Mouse (Mus musculus) testis, adult 2 months (tissue): ENCODE data around the gene Rnf38. TPM values are rescaled to one million over a fixed set of nuclear protein-coding genes. Genes with fewer than 3 reads are reported as not detected.

Experiments
- H3K27ac ChIP-seq: fragments of 200-500 bp; 2 replicates; pipeline ENCODE4 v1.5.1; 2012; ENCODE audit warnings: low read depth, low read length; ENCODE audit not compliant: control insufficient read depth, insufficient read depth
- H3K27me3 ChIP-seq: fragments of 200-500 bp; 2 replicates; pipeline ENCODE4 v1.6.1; 2012; ENCODE audit warnings: mild to moderate bottlenecking, low read length, moderate library complexity; ENCODE audit not compliant: control insufficient read depth, insufficient read depth
- H3K36me3 ChIP-seq: fragments of 200-500 bp; 2 replicates; pipeline ENCODE4 v1.6.1; 2012; ENCODE audit warnings: mild to moderate bottlenecking, low read length; ENCODE audit not compliant: control insufficient read depth, insufficient read depth
- H3K4me1 ChIP-seq: fragments of 200-500 bp; 2 replicates; pipeline ENCODE4 v1.6.1; 2012; ENCODE audit warnings: low read length; ENCODE audit not compliant: control insufficient read depth, insufficient read depth
- H3K4me3 ChIP-seq: fragments of 200-500 bp; 2 replicates; pipeline ENCODE4 v1.5.1; 2012; ENCODE audit warnings: low read depth, mild to moderate bottlenecking, low read length, moderate library complexity, mixed read lengths; ENCODE audit not compliant: control insufficient read depth
- CTCF ChIP-seq: fragments of 200-500 bp; IDR thresholded peaks from 2 replicates; pipeline ENCODE4 v1.5.1; 2012; ENCODE audit warnings: low read depth, mild to moderate bottlenecking, inconsistent platforms, low read length, moderate library complexity; ENCODE audit not compliant: control insufficient read depth, insufficient read depth, insufficient replicate concordance
- POLR2A ChIP-seq: fragments of 200-500 bp; IDR thresholded peaks from 2 replicates; pipeline ENCODE4 v1.6.1; 2012; ENCODE audit warnings: low read depth, mild to moderate bottlenecking, inconsistent platforms, low read length, moderate library complexity; ENCODE audit not compliant: control insufficient read depth
- polyA plus RNA-seq: library from polyadenylated mRNA; depleted of rRNA; stranded (reverse); fragments of >200 nt; gene quantifications from 2 replicates; pipeline ENCODE4 v1.2.3, GENCODE M21; 2012

Rnf38 gene
- polyA plus RNA-seq, 1 experiment = 1,812 TPM

GRCm38 (mm10) chr4:44223444-44223843 lies 10.1 kb downstream of the Rnf38 start:
- Histone ChIP-seq H3K4me1 (peaks cover 3% of the 10 kb centered on the region; the same call in 1 of the 2 replicates), H3K27ac (no peak overlapping the region), H3K27me3 (no peaks in the 10 kb centered on the region), H3K36me3 (no peaks in the 10 kb centered on the region), H3K4me3 (no peak overlapping the region)
- TF ChIP-seq CTCF (no peak), POLR2A (no peak)

DNA sequence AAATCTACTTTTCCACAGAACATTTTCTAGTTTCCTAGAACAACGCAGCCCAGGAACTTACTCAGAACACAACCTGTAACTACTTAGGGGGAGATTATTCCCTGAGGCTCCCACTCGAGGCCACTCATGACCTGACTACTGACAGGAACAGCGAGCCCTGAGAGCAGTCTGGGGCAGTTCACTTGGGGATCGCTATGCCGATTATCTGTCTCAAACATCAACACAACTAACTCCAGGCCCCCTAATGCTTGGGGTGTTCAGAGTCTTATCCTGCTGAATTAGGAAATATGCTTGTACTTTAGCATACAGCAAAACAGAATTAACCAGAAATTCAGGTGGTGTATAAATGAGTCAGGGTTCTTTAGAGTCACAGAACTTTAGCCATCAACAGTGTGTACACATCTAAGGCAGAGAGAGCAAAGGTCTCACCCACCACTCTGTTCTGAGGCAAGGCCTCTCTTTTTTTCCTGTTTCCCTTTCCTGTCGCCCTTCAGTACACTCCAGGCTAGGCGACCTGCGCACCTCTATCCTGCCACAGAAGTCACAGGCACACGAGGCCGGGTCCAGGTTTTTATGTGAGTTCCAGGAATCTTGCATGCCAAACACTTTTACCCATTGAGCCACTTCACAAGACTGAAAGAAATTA lies 16.7 kb downstream of the Rnf38 start:
- Histone ChIP-seq H3K27me3 (no peaks in the 10 kb centered on the region), H3K27ac (no peak overlapping the region), H3K4me3 (no peak overlapping the region), H3K4me1 (no peaks in the 10 kb centered on the region; the same call in 1 of the 2 replicates), H3K36me3 (no peaks in the 10 kb centered on the region)
- TF ChIP-seq CTCF (no peak), POLR2A (no peak)

DNA sequence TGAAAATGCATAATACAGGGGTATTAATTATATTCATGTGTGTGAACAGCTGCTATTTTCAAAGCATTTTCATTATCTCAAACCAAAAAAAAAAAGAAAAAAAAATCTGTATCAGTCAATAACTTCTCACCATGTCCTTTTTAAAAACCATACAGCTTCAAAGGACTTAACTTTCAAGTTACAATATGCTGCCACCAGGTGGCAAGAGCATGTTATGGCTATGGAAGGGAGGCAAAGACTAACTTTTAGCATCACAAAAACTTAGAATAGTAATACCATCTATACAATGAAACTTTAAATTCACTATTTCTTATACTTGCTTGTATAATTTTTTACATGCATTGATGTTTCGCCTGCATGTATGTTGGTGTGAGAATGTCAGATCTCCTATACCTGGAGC lies 33.6 kb downstream of the Rnf38 start:
- no peaks in the 10 kb centered on the region for H3K4me1 ChIP-seq
- TF ChIP-seq POLR2A = no peak
- H3K36me3 ChIP-seq = no peaks in the 10 kb centered on the region
- H3K27ac ChIP-seq = no peak overlapping the region
- no peak overlapping the region for H3K4me3 ChIP-seq
- no peaks in the 10 kb centered on the region for H3K27me3 ChIP-seq

DNA sequence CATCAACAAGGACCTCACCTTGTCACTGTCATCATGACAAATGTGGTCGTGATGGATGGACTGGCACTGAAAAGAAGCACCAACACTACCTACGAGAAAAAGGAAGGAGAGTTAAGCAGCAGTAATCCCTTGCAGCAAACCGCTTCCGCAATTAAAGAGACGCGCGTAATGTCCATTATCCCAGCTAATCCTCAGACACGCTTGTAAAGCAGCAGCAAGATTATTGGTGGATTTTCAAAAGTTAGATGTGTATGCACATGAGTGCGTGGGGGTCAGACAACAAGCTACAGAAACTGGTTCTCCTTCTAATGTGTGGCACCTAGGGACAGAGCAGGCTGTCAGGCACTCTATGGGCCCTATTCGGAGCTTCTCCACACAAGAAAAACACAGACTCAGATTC lies 46.2 kb downstream of the Rnf38 start:
- Histone ChIP-seq H3K4me1 (no peaks in the 10 kb centered on the region), H3K36me3 (no peaks in the 10 kb centered on the region), H3K27ac (no peak overlapping the region), H3K27me3 (no peaks in the 10 kb centered on the region), H3K4me3 (no peak overlapping the region)
- no peak for TF ChIP-seq POLR2A
- TF ChIP-seq CTCF = no peak

GRCm38 (mm10) chr4:44183862-44184261 lies 49.7 kb downstream of the Rnf38 start:
- no peak for TF ChIP-seq CTCF
- TF ChIP-seq POLR2A = no peak
- no peaks in the 10 kb centered on the region for H3K36me3 ChIP-seq

DNA sequence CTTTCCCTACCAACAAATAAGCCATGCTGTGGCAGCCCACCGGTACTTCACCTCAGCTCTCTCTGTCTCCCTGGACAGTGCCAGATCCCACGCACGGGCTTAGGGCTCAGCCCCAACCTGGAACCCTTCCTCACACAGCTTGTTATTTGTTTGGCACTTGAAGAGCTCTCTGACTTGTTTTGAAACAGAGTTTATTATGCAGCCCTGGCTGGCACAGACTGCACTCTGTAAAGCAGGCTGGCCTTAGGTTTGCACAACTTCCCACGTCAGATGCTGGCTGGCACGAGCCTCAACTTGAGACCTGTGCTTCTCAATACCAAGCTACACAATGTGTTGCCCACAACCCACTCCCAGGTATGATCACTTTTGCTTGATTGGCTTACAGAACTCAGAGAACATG lies 53.8 kb downstream of the Rnf38 start:
- no peaks in the 10 kb centered on the region for H3K4me1 ChIP-seq
- TF ChIP-seq POLR2A (no peak), CTCF (no peak)
- no peaks in the 10 kb centered on the region for H3K36me3 ChIP-seq
- no peaks in the 10 kb centered on the region for H3K27me3 ChIP-seq
- H3K4me3 ChIP-seq = no peak overlapping the region
- H3K27ac ChIP-seq = no peak overlapping the region

More at GRCm38 (mm10) chr4:44183862-44184261, 49.7 kb downstream of the Rnf38 start:
- no peaks in the 10 kb centered on the region for H3K4me1 ChIP-seq
- H3K4me3 ChIP-seq = no peak overlapping the region
- H3K27ac ChIP-seq = no peak overlapping the region
- no peaks in the 10 kb centered on the region for H3K27me3 ChIP-seq

DNA sequence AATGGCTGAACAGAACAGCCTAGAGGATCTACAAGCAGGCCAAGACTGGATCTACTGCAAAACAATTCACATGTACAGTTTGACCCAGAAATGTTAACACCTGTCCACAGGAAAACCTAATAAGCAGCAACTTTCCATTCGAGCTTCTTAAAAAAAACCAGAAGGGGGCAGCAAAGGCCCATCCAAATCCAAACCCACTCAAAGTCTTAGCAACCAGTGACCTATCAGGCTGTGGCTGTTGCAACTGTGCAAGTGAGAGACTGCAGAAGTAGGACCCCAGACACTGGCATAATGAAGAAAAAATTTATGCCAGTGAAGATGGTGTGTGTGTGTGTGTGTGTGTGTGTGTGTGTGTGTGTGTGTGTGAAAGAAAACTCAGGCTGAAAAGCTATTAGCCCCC lies 60.4 kb downstream of the Rnf38 start:
- Histone ChIP-seq H3K4me1 (no peaks in the 10 kb centered on the region), H3K27ac (no peak overlapping the region), H3K4me3 (no peak overlapping the region), H3K27me3 (no peaks in the 10 kb centered on the region), H3K36me3 (no peaks in the 10 kb centered on the region)
- TF ChIP-seq CTCF (no peak), POLR2A (no peak)

DNA sequence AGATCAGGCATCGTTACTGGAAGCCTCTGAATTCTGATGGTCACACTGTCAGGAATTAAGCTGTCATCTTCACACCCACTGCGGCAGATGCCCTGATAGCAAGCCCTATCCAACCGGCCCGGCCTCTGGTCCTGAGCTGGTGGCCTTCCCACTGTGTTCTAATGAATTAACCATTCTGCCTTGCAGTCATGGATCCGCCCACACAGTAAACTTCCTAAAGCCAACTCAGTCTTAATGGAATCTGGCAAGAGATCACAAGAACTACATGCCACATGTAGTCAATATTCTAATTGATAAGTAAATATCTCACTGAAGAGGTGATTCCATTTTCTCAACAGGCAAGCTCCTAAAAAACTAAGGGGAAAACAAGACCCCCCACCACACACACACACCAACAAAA lies 60.9 kb downstream of the Rnf38 start:
- H3K36me3 ChIP-seq = no peaks in the 10 kb centered on the region
- H3K27ac ChIP-seq = no peak overlapping the region
- no peak overlapping the region for H3K4me3 ChIP-seq
- no peaks in the 10 kb centered on the region for H3K27me3 ChIP-seq
- no peaks in the 10 kb centered on the region for H3K4me1 ChIP-seq
- no peak for TF ChIP-seq POLR2A
- no peak for TF ChIP-seq CTCF
